Mouse (Mus musculus) left cerebral cortex, postnatal 36 days (tissue): ENCODE results near the gene Gm19345. TPM values are rescaled to one million over a fixed set of nuclear protein-coding genes. Genes with fewer than 3 reads are reported as not detected.

ENCODE experiments used
- DNase-seq, 2 experiments: peaks; one replicate each; pipeline ENCODE4 v3.0.0; 2021 to 2022; ENCODE audit warnings: low spot score in 2 of 2, mixed read lengths in 1 of 2
- intact Hi-C: fragments of 180-260 bp; cut with DNase I; formaldehyde crosslinking; loops from one replicate; pipeline ENCODE4 v1.15.1; 2025
- total RNA-seq, 2 experiments: library from RNA; stranded (reverse); gene quantifications; 2 replicates each; pipeline ENCODE4 v1.2.3; 2021

The Gm19345 gene
- 1 to 10 TPM; 1.2 to 2.1 TPM for total RNA-seq

- intact Hi-C loops: no loop called here
- peak; percentile 38 to 46 for DNase-seq
These were observed at the start of gene Gm19345 for GRCm38 (mm10) chr7:19851858-19852570. TSS of gene Gm19345 (plus strand) at chr7:19852003.

- DNase-seq: peak; percentile 40 to 55
- intact Hi-C loops: loop anchor here (1.0 kb wide), 1 partner anchor 45 kb away; no protein-coding TSS in a partner anchor
These were observed 48.8 kb upstream of the Gm19345 start for GRCm38 (mm10) chr7:19802995-19803394.

GRCm38 (mm10) chr7:19806356-19806969, 45.3 kb upstream of the Gm19345 start:
- DNase-seq: no peak
- intact Hi-C loops: no loop called here

GRCm38 (mm10) chr7:19809369-19809768, 42.4 kb upstream of the Gm19345 start:
- intact Hi-C loops: no loop called here
- DNase-seq: no peak

- intact Hi-C loops: no loop called here
- no peak for DNase-seq
These were observed 40.7 kb upstream of the Gm19345 start for GRCm38 (mm10) chr7:19811114-19811513.

- intact Hi-C loops: no loop called here
These were observed 38.6 kb upstream of the Gm19345 start for GRCm38 (mm10) chr7:19813161-19813560.

GRCm38 (mm10) chr7:19813579-19814122, 38.2 kb upstream of the Gm19345 start:
- DNase-seq: no peak
- intact Hi-C loops: no loop called here

More at GRCm38 (mm10) chr7:19813161-19813560, 38.6 kb upstream of the Gm19345 start:
- DNase-seq: no peak

- no peak for DNase-seq
- intact Hi-C loops: no loop called here
These were observed 36.2 kb upstream of the Gm19345 start for GRCm38 (mm10) chr7:19815296-19816223.

GRCm38 (mm10) chr7:19816224-19816771, 35.5 kb upstream of the Gm19345 start:
- DNase-seq: peak; percentile 26 to 40
- intact Hi-C loops: no loop called here

- intact Hi-C loops: no loop called here
- no peak for DNase-seq
These were observed 34.3 kb upstream of the Gm19345 start for GRCm38 (mm10) chr7:19817382-19818105.

GRCm38 (mm10) chr7:19818440-19818839, 33.4 kb upstream of the Gm19345 start:
- DNase-seq: no peak
- intact Hi-C loops: no loop called here

GRCm38 (mm10) chr7:19818875-19819274, 32.9 kb upstream of the Gm19345 start:
- DNase-seq: no peak
- intact Hi-C loops: no loop called here

GRCm38 (mm10) chr7:19820347-19821048, 31.3 kb upstream of the Gm19345 start:
- intact Hi-C loops: no loop called here

GRCm38 (mm10) chr7:19821633-19822032, 30.2 kb upstream of the Gm19345 start:
- intact Hi-C loops: no loop called here

More at GRCm38 (mm10) chr7:19820347-19821048, 31.3 kb upstream of the Gm19345 start:
- no peak for DNase-seq

GRCm38 (mm10) chr7:19822193-19822592, 29.6 kb upstream of the Gm19345 start:
- DNase-seq: no peak
- intact Hi-C loops: no loop called here

More at GRCm38 (mm10) chr7:19821633-19822032, 30.2 kb upstream of the Gm19345 start:
- no peak for DNase-seq

- DNase-seq: no peak
These were observed 29.2 kb upstream of the Gm19345 start, which contains the start of gene Bcl3 for GRCm38 (mm10) chr7:19822604-19823058. TSS of gene Bcl3 (minus strand) at chr7:19822770.

GRCm38 (mm10) chr7:19823256-19824181, 28.3 kb upstream of the Gm19345 start:
- intact Hi-C loops: no loop called here
- no peak for DNase-seq

More at GRCm38 (mm10) chr7:19822604-19823058, 29.2 kb upstream of the Gm19345 start, which contains the start of gene Bcl3:
- intact Hi-C loops: no loop called here
